Mouse (Mus musculus) thymus, adult 2 months (tissue): ENCODE measurements at regions not wholly inside any gene's neighbourhood (a gene's known extent, or its start where the extent isn't known, plus 50 kb on each side); places are given as distances from the start of the nearest gene placed in this dataset.

Experiments used
- CTCF ChIP-seq: fragments of 200-500 bp; IDR thresholded peaks from 2 replicates; pipeline ENCODE4 v1.5.1; 2012; ENCODE audit warnings: mild to moderate bottlenecking, control low read depth, low read length, moderate library complexity, borderline replicate concordance; ENCODE audit not compliant: control insufficient read depth, poor library complexity, insufficient read depth; ENCODE audit errors: extremely low read depth
- POLR2A ChIP-seq: fragments of 200-500 bp; IDR thresholded peaks from 2 replicates; pipeline ENCODE4 v1.6.1; 2012; ENCODE audit warnings: mild to moderate bottlenecking, low read length, control low read depth, moderate library complexity; ENCODE audit not compliant: control insufficient read depth, poor library complexity, insufficient read depth; ENCODE audit errors: extremely low read depth

DNA sequence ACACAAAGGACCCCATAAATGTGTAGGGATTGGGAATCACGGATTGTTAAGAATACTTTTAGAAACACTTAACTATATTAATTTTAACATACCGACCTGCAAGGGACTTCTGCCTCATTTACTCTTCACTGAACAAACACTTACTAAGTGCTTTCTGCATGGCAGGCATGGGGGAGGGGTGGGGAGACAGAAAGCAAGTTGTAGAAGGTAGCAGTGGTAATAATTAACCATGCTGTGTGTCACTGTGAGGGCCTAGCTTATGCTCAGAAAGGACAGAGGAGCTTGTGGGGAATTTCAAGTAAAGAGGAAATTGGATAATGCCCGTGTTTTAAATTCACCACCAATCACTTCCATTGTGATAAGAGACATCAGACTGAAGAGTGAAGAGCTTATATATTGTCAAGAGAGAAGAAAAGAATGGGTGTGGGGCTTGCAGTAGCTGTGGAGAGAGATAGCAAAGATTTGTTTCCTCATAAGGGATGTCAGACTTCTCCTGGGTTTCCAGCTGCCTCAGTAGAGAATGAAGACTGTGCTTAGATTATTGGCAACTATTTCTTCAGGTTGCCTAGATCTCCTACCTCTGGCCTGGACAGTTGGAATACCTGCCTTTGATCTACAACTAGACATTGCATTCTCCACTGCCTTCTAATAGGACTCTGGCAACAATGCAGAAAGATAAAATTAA lies 508.6 kb downstream of the Hs3st4 start:
- TF ChIP-seq CTCF (no peak), POLR2A (no peak)
